Mouse (Mus musculus) gastrocnemius, postnatal 4 days (tissue): ENCODE measurements around the gene Gimap7. TPM values are rescaled to one million over a fixed set of nuclear protein-coding genes. Genes with fewer than 3 reads are reported as not detected.
"Not testable (repeated sequence)": the region's sequence is repeated elsewhere in the genome, so short reads cannot be mapped to it uniquely, and the experiment has no call there.

ENCODE experiments used
- DNase-seq, 2 experiments: peaks; one replicate each; pipeline ENCODE4 v3.0.0; 2021 to 2022; ENCODE audit warnings: low spot score in 2 of 2, mixed read lengths in 2 of 2
- long read RNA-seq, 2 experiments: library from polyadenylated mRNA; stranded (forward); transcript quantifications; one replicate each; pipeline ENCODE4 v2.0.0; 2021
- total RNA-seq, 2 experiments: library from RNA; stranded (reverse); gene quantifications; 2 replicates each; pipeline ENCODE4 v1.2.3; 2021

Gimap7 gene
- total RNA-seq, result not detected
- long read RNA-seq, experiment 1, result 0 reads
- long read RNA-seq, experiment 2, partial matches to known transcripts, result 0 of 1 reads
- long read RNA-seq, experiment 2, other reads (novel, unspliced or antisense), result 0 of 1 reads

DNA sequence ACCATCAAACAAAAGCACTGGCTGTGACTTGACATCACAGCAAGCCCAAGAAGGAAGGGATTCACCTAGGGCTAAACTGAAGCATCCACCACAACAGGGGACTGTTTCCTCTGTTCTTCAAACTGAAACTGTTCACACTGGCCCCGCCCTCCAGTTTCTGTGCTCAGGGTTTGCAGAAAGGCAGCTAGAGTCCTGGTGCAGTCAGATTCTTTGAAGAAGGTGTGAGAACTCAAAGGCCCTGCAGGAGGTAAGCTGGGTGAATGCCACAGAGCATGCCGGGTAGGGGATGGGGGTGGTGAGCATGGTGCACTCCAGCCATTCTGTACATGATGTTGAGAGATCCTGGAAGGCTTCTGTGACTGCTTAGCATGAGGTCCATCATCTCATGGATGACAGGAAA, at the start of gene Gimap7, which contains the start of gene Gm28053:
Gimap7 (plus strand) TSS at position 167 of the 400 bp plus-strand sequence.
Gm28053 (plus strand) TSS at position 153 of the 400 bp plus-strand sequence.
- DNase-seq, result no peak

DNA sequence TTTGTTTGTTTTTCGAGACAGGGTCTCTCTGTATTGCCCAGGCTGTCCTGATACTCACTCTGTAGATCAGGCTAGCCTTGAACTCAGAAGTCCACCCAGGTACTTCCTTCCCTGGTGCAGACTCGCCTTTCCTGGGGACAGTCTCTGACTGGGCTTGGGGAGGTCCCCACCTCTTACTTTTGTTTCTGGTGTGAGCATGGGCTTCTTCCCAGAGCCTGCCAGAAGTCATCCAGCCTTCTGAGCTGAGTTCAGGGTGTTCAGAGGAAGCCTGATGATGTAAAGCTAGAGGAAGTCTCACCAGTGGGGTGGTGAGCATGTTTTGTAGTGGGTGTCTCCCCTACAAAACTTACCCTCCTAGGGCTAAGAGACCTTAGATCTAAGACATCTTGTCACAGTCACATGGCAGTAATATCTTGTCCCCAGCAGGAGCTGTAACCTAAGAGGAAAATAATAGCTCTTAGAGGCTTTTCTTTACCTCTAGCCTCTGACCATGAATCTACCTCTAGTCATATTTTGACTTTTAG, 48.9 kb upstream of the Gimap7 start:
- no peak for DNase-seq

DNA sequence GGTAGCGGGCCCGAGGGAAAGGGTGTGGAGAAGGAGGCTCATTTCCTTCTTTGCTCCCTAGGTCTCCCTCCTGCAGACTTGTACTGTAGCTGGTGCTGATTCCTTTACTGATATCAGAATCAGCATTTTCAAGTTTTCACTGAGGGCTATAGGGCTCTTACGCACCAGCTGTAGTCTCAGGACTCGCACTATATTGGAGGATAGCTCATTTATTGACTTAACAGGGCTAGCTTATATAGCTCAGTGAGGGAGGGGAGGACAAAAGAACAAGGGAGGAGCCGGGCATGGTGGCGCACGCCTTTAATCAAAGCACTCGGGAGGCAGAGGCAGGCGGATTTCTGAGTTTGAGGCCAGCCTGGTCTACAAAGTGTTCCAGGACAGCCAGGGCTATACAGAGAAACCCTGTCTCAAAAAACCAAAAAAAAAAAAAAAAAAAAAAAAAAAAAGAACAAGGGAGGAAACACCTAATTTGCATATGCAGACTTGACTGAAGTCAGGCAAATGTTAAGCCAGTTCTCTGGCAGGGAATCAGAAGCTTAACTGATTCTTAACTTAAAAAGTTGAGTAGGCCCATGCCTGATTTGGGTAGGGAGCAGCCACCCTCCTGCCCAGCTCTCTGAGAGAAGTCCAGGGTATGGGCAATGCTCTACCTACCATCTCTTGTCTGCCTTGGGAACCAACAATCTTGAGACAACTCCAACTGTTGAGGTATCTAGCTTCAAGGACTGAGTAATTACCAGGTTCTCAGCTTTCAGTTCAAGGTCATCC, 43.9 kb upstream of the Gimap7 start:
- DNase-seq, result no peak

DNA sequence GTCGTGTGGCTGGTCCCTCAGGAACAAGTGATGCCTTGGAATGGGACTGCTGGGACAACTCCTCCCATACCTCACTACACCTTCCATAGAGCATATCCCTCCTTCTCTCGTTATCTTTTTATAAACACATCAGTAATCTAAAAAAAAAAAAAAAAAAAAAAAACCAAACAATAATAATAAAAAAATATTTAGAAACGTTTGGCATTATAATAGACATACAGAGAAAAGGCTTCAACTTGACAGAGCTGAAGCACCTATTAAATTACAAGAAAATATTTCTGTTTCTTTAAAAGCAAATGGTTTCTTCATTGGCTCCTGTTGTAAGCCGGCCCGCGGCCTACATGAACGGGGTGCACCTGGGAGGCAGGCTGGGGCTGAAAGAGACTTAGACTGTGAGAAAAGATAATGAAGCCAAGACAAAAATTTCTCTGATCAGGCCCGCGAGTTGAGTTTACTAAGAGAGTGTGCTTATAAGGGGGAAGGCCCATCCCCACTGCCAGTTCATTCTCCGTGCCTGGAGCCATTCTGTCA, 43.0 kb upstream of the Gimap7 start:
- no peak for DNase-seq

DNA sequence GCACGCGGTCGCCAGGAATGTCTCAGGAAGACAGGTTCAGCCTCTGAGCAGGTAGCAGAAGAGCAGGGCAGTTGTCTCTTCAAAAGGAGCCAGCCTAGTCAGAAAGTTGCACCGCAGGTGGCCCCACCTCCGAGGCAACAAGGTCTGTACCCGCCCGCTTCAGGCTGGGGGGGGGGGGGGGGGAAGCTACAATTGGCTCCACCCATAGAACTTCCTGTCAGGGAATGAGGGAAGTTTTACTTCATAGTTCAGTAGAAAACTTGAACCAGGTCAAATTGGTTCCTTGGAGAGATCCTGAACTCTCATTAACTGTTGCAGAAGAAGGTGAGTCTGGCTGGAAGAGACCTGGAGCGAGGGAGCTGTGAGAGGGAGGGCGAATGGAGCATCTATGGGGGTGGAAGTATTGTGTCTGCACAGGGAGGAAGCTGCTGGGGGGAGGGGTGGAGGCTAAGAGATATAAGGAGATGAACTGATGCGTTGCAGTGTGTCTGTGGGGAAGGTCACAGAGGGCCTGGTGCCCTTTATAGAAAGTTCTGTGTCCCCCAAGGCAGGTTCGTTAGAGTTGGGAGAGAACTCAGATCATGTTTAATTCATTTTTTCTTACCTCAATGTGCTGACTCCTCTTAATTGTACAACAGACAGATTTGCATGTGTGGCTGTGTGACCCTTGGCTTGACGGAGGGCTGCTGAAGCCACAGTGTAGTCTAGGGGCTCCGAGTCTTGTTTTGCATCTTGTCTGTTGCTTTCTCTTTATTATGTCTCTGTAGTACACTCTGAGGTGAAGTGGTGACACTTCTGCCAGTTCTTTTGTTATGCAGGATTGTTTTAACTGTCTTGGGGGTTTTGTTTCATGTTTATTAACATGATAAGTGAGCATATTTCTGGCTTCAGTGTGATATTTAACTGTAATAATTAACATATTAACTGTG, 42.2 kb upstream of the Gimap7 start, which contains the start of gene Gimap9:
Gimap9 (plus strand) TSS at position 199 of the 929 bp plus-strand sequence.
- no peak for DNase-seq

DNA sequence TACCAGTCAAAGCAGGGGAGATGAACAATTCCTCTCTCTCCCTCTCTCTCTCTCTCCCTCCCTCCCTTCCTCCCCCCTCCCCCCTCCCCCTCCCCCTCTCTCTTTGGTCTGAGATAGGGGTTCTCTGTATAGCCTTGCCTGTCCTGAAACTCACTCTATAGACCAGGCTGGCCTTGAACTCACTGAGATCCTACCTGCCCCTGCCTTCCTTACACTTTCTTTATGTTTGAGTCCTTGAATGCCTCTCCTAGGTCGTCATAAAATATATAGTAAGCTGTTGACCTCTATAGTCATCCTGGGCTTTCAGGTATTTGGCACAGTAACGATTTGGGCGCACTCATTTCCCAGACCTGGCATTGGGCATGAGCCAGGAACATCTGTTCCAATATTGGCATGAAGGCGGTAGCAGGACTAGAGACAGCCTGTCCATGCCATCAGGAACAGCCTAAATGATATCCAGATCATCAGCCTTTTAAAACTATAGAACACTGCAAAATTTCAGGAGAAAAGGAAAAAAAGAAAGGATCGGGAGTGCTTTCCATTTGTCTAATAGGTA, 41.5 kb upstream of the Gimap7 start:
- DNase-seq, result no peak

DNA sequence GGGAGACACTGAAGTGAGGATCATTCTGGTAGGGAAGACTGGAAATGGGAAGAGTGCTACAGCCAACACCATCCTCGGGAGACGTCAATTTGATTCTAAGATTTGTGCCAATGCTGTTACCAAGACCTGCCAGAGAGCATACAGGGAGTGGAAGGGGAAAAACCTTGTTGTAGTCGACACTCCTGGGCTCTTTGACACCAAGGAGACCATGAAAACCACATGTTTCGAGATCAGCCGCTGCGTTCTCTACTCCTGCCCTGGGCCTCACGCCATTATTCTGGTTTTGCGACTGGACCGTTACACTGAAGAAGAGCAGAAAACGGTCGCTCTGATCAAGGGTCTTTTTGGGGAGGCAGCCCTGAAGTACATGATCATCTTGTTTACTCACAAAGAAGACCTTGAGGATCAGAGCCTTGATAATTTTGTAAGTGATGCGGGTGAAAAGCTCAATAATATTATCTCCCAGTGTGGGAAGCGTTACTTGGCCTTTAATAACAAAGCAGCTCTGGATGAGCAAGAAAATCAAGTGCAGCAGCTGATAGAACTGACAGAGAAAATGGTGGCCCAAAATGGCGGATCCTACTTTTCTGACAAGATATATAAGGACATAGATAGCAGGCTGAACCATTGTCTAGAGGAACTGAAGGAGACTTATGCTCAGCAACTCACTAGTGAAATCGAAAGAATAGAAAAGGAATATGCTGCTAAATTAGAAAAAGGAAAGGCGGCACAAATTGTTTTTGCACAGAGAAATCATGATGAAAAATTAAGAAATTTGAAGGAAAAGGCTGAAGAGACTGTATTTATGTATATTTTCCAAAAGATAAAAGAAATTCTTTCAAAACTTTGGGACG, 40.7 kb upstream of the Gimap7 start:
- DNase-seq, result no peak

DNA sequence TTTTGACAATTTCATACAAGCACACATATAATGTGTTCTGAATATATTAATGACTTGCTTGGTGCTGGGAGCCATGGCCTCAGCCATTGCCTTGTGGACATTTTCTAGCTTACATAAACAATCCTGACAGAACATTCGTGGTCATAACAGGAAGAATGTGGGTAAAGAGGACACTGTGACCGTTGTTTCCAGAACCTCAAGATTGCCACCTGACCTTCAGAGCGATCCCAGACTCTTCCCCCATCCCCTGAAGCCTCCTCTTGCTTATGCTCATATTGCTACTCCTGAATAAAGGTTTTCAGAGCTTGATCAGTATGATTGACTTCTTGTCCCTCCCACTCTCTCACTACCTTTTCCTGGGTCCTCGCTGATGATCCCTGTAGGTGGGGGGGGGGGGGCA, 40.0 kb upstream of the Gimap7 start:
- no peak for DNase-seq

DNA sequence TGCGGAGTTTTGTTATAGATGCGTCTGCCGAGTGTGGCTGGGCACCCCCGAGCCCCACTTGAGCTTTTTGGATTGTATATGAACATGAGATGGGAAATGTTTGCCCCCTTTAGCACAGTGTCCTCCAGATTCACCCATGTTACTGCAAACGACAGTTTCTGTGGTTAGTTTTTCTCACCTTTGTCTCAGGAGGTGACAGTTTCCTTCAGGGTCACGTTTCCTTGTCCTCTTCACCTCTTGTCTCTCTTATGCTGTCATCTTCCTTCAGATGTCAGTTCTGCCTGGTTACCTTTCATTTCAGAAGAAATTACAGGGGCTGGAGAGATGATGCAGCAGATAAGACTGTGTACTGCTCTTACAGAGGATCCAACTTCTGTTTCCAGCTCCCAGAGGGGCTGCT, 38.7 kb upstream of the Gimap7 start:
- DNase-seq, result no peak

DNA sequence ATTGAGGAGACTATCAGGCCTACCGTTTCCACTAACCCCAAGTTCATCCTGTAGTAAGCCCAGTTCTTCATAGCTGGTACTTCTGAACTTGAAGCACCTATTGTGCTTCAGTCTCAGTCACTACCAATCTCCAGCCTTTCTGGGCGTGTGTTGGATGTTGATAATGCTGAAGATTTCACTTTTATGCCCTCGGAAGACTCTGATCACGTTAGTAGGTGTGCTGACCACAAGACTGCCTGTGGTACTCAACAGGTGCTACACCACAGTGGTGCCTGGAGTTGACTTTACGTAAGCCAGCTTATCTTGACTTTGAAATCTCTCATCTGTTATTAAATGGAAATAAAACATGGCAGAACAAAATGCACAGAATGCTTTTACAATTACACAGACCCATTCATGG, 38.0 kb upstream of the Gimap7 start:
- no peak for DNase-seq

DNA sequence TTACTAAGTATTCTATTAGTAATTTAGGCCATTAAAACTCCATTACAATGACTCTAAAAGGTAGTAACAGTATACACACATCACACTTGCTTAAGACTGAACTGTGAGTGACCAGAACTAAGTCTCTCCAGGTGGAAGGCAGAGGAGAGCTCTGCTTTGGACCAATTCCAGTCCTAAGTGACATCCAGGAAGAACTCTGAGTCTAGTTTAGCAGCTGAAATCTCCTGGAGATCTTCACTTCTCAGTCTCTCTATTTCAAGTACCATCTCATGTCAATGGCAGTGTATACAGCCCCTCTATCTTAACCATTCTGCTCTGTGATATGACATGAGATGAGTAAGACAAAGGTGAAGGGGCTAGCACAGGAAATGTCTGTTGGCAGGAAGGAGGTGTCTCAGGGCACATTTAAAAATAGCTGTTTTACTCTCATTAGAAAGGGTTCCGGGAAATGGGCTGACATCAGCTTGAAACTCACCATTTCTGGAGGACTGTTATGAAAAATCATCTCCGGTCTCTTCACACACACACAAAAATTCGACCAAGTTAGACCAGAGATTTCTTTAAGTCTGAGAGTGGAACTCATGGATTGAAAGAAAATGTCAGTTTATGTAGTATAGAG, 36.8 kb upstream of the Gimap7 start:
- no peak for DNase-seq

DNA sequence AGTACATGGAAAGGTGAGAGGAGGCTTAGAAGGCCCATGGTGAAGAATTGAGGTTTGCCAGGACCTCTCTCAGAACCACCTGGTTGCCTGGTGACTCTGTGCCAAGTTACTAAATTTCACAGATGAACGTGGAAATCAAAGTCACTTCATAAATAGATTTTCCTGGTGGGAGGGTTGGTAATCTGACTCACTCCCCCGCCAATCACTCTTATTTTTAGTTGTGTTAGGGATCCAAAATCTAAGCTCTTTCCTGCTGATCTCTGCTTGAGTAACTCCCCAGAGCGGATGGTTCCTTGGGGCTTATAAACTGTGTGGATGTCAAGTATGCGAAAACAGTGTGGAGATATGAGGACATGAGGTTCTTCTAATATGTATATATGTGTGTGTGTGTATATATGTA, 36.1 kb upstream of the Gimap7 start:
- DNase-seq, result no peak

DNA sequence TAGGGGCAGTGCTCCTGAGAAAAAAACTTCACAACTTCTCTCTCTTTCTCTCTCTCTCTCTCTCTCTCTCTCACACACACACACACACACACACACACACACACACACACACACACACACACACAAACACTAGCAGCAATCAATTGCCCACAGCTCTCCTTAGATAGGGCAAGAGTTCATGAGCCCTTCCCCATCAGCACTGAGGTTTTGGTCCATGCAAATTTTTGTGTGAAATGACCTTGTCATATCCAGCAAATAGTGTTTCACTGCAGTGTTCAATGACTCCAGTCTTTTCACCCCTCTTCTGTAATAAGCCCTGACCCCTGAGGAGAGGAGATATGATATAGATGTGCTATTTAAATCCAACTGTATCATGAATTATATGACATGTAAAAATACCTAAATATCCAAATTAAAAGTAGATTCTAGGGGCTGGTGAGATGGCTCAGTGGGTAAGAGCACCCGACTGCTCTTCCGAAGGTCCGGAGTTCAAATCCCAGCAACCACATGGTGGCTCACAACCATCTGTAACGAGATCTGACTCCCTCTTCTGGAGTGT, 35.1 kb upstream of the Gimap7 start:
- DNase-seq, result not testable (repeated sequence)

DNA sequence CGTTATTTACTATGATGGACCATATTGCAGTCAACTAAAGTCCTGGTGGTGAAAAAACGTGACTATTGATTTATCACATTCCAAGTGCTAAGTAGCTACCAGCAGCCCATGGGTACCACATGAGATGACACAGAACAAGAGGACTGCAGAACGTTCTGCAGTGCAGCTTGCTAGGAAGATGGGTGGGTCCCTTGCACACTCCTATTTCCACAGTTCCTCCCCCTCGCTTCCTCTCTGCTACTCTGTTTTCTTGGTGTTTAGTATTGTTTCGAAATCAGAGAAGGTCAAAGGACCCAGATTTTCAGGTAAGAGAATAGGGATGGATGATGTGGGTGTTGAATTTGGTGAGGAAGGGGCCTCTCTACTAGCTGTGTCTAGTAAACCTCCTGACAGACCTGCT, 34.1 kb upstream of the Gimap7 start, which contains the start of gene Gimap4:
Gimap4 (plus strand) TSS at position 231 of the 400 bp plus-strand sequence.
- no peak for DNase-seq

DNA sequence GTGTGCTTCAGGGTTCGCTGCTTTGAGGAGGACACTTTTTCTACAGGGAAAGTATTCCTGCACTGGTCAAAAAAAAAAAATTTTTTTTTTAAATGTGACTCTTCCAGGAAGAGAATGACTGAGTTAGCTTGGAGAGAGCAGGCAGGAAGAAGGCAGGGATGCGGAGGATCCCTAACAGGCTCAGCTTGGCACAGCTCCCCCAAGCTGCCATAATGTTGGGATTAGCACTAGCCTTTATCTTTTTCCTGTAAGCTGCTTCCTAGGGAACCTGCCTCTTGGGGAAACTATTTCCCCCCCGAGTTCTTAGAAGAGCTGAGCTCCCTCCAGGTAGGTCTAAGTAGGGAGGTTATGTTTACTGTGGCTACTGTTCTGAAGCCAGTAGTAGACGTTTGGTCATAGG, 33.6 kb upstream of the Gimap7 start:
- DNase-seq, result no peak

DNA sequence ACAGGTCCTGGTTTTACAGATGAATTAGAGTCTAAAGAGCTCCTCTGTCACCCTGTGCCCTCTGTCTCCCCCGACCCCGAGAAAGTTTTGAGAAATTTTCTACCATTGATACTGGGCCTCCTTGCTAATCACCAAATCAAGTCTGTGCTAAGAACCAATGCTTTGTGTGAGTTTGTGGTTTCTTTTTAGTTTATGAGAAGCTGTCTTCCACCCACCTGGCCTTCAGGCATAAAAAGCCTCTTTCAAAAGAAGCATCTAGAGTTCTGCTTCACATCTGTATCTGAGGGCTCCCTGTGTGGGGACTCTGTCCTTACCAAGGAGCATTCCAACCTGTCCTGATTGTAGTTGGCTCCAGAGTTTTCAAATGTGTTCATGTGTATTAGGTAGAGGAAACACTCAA, 33.2 kb upstream of the Gimap7 start:
- no peak for DNase-seq

DNA sequence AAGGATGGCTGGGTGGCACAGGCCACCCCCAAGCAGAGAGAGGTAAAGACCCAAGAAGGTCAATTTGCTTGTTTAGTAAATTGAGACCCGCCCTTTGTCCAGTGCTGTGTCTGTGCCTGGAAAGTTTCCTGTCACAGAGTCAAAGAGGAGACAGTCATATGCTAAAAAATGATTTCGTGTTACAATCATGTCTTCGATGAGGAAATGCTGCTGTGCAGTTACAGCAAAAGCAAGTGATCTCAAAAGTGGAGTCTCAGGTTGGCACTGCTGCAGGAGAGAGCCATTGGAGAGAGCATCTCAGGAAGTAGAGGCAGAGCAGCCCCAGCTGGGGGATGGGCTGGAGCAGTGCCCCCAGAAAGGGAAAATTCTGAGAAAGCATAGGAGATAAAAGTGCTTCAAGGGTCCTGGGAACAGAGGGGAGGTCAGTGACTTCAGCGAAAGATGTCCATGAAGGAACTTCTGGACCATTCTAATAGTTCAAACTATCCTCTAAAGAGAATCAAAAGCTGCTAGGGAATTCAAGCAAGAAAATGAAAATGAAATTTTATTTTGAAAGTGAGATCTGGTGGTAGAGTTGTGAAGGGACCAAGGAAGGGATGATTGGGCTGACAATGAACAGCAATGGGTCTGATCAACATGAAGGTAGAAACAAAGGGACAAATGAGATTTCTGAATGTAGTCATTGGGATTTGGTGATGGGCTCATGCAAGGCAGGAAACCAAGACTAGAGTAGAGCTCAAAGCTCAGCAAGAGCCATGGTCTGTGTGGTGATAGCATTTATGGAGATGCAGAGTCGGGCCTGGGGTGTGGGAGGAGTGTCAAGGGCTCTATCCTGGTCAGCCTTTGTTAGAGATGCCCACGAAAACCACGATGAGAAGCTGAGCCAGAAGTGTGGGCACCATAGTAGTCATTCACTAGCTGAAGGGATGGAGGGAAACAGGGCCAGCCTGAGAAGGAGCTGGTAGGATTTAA, 32.4 kb upstream of the Gimap7 start:
- DNase-seq, result no peak

DNA sequence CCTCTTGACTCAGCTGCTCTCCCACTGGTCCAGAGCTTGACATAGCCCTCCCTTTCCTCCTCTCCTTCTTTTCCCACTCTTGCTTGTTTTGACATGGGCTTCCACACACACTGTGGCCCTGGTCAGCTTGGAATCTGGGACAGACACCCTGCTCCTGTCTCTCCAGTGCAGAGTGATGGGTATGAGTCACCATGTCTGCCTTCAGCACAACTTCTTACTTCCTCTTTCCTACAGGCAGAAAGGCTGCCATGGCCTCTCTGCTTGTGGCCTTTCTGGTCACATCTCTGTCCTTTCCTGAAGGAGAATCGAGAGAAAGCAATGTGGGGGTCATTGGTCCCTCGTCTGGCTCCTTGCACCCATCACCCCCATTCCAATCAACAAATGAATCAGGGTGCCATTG, 31.3 kb upstream of the Gimap7 start:
- no peak for DNase-seq
